Mouse (Mus musculus) left cerebral cortex, adult 2 months (tissue): ENCODE data around the gene Lancl1. TPM values are rescaled to one million over a fixed set of nuclear protein-coding genes. Genes with fewer than 3 reads are reported as not detected.

Experiments used
- DNase-seq, 2 experiments: peaks; one replicate each; pipeline ENCODE4 v3.0.0; 2021 to 2022; ENCODE audit warnings: low spot score in 2 of 2, mixed read lengths in 1 of 2; ENCODE audit errors: extremely low spot score in 1 of 2
- H3K27ac ChIP-seq: fragments of 200-600 bp; 2 replicates; pipeline ENCODE4 v1.8.1; 2022
- H3K4me3 ChIP-seq: fragments of 200-600 bp; 2 replicates; pipeline ENCODE4 v1.8.1; 2022
- CTCF ChIP-seq: fragments of 200-600 bp; IDR thresholded peaks from 2 replicates; pipeline ENCODE4 v1.8.1; 2022; ENCODE audit warnings: antibody characterized with exemption, mild to moderate bottlenecking, moderate library complexity
- intact Hi-C: fragments of 180-260 bp; cut with DNase I; formaldehyde crosslinking; loops from one replicate; pipeline ENCODE4 v1.15.1; 2025
- total RNA-seq, 2 experiments: library from RNA; stranded (reverse); gene quantifications; 2 replicates each; pipeline ENCODE4 v1.2.3; 2021

Lancl1 gene
- total RNA-seq, 2 experiments from 2014 or later: 187 to 219 TPM

DNA sequence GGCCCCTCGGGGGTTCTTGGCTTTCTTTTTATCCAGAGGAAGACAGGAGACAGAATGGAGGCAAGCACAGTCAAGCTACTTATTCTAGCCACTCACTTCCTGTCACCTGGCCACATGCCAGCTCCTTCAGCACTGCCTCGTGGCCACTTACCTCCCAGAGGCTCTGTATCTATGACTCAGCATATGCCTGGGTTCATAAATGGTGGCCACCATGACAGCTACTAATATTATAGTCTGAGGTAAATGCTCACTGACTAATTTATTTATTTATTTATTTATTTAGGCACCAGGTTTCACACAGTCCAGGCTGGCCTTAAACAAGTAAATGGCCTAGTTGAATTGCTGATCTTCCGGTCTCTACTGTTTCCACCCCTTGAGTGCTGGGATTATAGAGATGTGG lies 35.0 kb downstream of the Lancl1 start:
- TF ChIP-seq CTCF: no peak
- DNase-seq: no peak
- intact Hi-C loops: no loop called here
- Histone ChIP-seq H3K4me3 (no peak overlapping the region), H3K27ac (no peak overlapping the region)

- intact Hi-C loops: no loop called here
- no peak overlapping the region for H3K27ac ChIP-seq
- H3K4me3 ChIP-seq: no peak overlapping the region
- no peak for DNase-seq
- no peak for TF ChIP-seq CTCF
These were observed 36.4 kb downstream of the Lancl1 start for GRCm38 (mm10) chr1:67002226-67002625.

DNA sequence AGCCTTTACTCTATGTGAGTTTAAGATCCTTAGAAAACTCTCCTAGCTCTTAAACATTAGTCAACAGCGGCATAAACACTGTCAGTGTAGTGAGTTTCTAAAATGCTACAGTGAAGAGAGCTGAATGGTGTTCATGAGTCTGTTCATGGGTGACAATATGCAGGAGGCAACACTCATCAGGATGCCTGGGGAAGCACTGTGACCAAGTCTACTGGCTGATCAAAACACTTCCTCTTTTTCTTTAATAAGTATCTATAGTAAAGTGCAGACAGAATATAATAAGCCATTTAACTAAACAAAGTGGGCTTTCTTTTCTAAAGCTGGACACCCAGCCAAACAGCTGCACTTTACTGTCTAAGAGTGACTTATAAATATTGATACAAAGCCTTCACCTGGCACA lies 37.3 kb downstream of the Lancl1 start:
- no peak for TF ChIP-seq CTCF
- H3K4me3 ChIP-seq: no peak overlapping the region
- no peak for DNase-seq
- no peak overlapping the region for H3K27ac ChIP-seq
- intact Hi-C loops: no loop called here

GRCm38 (mm10) chr1:67000484-67000883 lies 38.2 kb downstream of the Lancl1 start:
- DNase-seq: no peak
- intact Hi-C loops: no loop called here
- no peak overlapping the region for H3K27ac ChIP-seq
- no peak for TF ChIP-seq CTCF
- H3K4me3 ChIP-seq: no peak overlapping the region

- intact Hi-C loops: no loop called here
- DNase-seq: no peak
- no peak overlapping the region for H3K27ac ChIP-seq
- TF ChIP-seq CTCF: no peak
- H3K4me3 ChIP-seq: no peak overlapping the region
These were observed 40.1 kb downstream of the Lancl1 start for GRCm38 (mm10) chr1:66998601-66999000.

GRCm38 (mm10) chr1:66998188-66998587 lies 40.5 kb downstream of the Lancl1 start:
- intact Hi-C loops: no loop called here
- Histone ChIP-seq H3K4me3 (no peak overlapping the region), H3K27ac (no peak overlapping the region)
- TF ChIP-seq CTCF: no peak
- DNase-seq: no peak

GRCm38 (mm10) chr1:66996819-66997218 lies 41.9 kb downstream of the Lancl1 start:
- TF ChIP-seq CTCF: no peak
- Histone ChIP-seq H3K4me3 (no peak overlapping the region), H3K27ac (no peak overlapping the region)
- no peak for DNase-seq
- intact Hi-C loops: no loop called here

- H3K4me3 ChIP-seq: no peak overlapping the region
- intact Hi-C loops: loop anchor here (2.0 kb wide), 1 partner anchor 96 kb away; no protein-coding TSS in a partner anchor
- no peak for DNase-seq
- TF ChIP-seq CTCF: peak; percentile 63
- H3K27ac ChIP-seq: no peak overlapping the region
These were observed 45.9 kb downstream of the Lancl1 start for GRCm38 (mm10) chr1:66992764-66993163.

DNA sequence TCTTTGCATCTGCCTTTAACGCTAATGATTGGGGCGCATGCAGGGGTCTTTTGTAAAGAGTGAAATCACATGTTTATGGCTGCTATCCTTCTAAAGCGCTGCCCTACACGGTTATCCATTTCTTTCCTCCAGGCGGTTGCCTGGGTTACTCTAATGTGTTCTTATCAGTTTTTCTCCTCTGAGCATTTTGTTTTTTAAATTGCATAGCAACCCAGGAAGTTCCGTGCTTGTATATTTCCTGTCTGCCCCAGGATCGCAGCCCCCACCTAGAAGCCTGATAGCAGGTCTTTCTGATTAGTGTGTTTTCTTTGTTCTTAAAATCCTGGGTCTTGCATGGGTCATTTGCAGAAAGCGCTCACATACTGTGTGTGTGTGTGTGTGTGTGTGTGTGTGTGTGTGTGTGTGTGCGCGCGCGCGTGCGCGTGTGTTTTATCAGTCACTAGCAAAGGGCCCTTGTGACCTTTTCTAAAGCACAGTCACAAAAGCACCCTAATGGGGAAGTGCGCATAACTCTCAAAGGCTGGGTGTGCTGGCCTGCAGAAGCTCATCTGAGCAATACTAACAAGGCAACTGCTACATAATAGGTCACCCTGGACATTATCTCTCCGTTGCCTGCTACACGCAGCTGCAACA lies 51.0 kb downstream of the Lancl1 start:
- no peak for DNase-seq
- intact Hi-C loops: no loop called here

DNA sequence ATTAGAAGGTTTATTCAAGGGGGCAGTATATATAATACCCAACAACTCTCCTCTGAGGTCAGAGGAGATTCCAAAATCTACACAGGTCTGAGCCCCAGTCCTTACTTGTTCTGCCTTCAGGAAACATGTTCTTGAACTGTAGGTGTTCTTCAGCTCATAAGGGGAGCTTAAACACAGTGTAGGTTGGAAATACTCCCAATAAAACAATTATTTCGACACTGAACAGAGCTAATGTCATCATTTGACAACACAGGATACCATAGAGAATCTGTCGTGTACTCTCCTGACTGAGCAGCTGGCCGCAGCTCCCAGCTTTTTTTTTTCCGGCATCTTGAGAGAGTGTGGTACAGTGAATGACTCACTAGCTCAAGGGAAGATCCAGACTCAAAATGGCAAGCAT lies 52.8 kb downstream of the Lancl1 start:
- Histone ChIP-seq H3K4me3 (no peak overlapping the region), H3K27ac (no peak overlapping the region)
- DNase-seq: no peak
- no peak for TF ChIP-seq CTCF
- intact Hi-C loops: no loop called here

More for the DNA sequence above, 51.0 kb downstream of the Lancl1 start:
- TF ChIP-seq CTCF: no peak
- no peak overlapping the region for H3K4me3 ChIP-seq
- H3K27ac ChIP-seq: no peak overlapping the region

DNA sequence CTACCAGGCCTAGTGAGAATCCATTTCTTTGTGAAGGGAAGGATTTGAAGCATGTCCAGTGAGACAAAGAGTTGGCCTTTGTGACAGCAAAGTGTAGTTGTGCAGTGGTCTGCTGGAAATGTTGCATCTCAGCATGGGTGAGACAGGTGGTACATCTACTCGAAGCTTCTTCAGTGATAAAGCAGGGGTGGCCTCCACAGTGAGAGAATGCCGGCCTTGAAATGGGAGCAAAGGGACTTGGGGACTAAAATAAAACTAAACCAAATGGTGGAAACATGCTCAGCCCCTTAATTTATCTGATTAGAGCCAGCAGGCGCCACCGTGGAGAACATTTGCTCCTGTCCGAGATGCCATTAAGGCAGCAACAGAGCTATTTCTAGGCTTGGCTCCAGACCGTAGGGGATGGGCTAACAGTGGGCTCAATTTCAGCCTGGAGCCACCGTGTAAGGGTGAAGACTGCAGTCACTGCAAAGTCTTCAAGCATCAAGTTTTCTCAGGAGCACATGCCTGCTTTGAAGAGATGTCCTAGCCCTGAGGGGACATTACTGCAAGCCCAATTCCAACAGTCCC lies 53.5 kb downstream of the Lancl1 start:
- DNase-seq: no peak
- intact Hi-C loops: no loop called here
- no peak for TF ChIP-seq CTCF
- Histone ChIP-seq H3K4me3 (no peak overlapping the region), H3K27ac (no peak overlapping the region)

- intact Hi-C loops: no loop called here
- no peak for DNase-seq
- no peak overlapping the region for H3K27ac ChIP-seq
- no peak for TF ChIP-seq CTCF
- no peak overlapping the region for H3K4me3 ChIP-seq
These were observed 58.5 kb downstream of the Lancl1 start for GRCm38 (mm10) chr1:66980129-66980528.

GRCm38 (mm10) chr1:66975456-66975855 lies 63.2 kb downstream of the Lancl1 start:
- no peak for TF ChIP-seq CTCF
- DNase-seq: no peak
- no peak overlapping the region for H3K27ac ChIP-seq
- no peak overlapping the region for H3K4me3 ChIP-seq
- intact Hi-C loops: no loop called here
